Mouse (Mus musculus) B cell, adult 2 months (primary cell): ENCODE measurements at regions not wholly inside any gene's neighbourhood (a gene's known extent, or its start where the extent isn't known, plus 50 kb on each side); places are given as distances from the start of the nearest gene placed in this dataset.

Source experiments
- DNase-seq, 2 experiments: peaks; one replicate each; pipeline ENCODE4 v3.0.0; 2022

GRCm38 (mm10) chr10:96515164-96515922 is 101.5 kb upstream of the Btg1 start:
- DNase-seq, result no peak

- DNase-seq, result no peak
These were observed 100.9 kb upstream of the Btg1 start for GRCm38 (mm10) chr10:96515923-96516258.

DNA sequence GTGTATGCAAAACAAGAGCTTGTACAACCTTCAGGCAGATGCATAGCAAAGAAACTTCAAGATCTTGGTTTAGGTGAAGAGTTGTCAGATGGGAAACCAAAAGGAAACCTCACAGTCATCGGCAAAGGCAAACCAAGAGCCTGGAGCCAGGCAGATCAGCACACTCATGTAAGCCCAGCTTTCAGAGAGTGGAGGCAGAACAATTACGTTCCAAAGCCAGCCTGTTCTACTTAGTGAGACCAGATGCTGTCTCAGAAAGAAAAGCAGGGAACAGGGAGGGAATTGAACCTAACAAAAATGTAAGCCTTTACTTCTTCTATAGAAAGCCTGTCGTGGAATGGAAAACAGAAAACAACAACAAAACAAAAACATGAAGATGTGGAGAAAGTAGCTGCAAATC is 97.4 kb upstream of the Btg1 start:
- DNase-seq, result no peak

- DNase-seq, result no peak
These were observed 95.6 kb upstream of the Btg1 start for GRCm38 (mm10) chr10:96520995-96521760.

GRCm38 (mm10) chr10:96523967-96524801 is 92.6 kb upstream of the Btg1 start:
- no peak for DNase-seq

DNA sequence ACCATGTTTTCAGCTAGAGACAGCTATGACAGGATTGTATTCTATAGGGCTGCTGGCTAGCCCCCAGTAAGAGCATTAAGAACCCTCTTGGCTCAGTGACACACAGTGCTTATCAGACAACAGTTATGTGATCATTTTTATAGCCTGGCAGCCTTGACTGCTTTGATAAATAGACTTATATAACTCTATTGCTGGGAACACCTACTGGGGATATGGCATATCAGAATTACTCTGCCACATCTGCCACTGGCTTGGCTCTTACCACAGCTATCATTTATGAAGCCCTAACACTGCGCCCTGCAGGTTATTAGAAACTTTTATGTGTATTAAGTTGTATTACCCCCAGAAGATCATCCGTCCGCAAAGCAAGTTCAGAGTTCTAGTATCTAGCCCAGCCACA is 88.9 kb upstream of the Btg1 start:
- DNase-seq, result no peak

DNA sequence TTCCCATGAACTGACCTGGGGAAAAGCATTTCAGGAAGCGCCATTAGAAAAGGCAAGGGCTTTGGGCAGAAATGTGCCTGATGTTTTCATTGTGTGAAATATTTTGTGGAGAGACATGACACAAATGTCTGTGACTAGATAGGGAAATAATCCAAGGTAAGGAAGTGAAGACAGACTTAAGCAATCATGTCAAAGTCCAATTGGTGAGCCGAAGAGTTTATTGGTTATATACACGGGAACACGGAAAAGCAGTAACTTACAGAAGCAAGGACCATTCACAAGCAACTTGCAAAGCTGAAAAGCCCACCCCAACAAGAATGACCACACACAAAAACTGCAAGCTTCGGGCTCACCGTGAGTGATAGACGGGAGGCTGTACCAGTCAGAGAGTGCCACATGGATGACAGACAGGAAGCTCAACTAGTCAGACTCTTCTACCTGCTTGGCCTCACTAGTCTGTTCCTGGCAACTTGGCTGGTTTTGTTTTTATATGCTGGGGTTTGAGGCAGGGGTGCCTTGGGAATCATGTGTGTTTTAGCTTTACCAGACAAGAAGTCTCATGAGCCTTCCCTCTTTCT is 82.2 kb upstream of the Btg1 start:
- no peak for DNase-seq

GRCm38 (mm10) chr10:96535461-96535860 is 81.3 kb upstream of the Btg1 start:
- DNase-seq, result no peak

DNA sequence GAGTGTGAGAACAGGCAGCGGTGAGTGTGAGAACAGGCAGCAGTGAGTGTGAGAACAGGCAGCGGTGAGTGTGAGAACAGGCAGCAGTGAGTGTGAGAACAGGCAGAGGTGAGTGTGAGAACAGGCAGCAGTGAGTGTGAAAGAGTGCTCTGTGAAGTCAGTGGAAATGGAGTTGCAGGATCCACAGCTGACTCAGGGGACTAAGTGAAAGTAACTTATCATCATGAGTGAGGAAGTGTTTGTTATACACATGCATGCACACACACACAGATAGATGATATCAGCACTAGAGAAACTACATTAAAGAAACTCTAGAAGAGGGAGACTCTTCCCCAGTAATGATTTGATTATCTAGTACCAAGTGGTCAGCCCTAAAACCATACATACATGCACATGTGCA is 76.0 kb upstream of the Btg1 start:
- DNase-seq, result no peak

DNA sequence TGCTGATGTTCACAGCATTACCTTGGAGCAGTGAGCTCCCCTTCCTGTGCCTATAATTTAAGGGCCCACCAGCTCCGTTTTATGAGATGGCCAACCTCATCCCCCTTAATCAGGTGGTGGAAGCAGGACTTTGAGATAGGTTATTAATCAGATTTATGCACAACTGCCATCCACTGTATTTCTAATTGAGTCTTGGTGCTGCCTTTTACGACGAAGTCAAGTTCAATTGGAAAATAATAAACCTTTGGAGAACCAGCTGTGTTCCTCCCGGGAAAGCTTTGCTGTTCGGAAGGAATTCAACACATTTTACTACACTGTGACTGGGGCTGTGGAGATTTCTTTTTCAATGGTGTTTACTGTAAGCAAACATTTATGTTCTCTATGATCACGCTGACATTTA is 71.5 kb upstream of the Btg1 start:
- DNase-seq, result no peak

DNA sequence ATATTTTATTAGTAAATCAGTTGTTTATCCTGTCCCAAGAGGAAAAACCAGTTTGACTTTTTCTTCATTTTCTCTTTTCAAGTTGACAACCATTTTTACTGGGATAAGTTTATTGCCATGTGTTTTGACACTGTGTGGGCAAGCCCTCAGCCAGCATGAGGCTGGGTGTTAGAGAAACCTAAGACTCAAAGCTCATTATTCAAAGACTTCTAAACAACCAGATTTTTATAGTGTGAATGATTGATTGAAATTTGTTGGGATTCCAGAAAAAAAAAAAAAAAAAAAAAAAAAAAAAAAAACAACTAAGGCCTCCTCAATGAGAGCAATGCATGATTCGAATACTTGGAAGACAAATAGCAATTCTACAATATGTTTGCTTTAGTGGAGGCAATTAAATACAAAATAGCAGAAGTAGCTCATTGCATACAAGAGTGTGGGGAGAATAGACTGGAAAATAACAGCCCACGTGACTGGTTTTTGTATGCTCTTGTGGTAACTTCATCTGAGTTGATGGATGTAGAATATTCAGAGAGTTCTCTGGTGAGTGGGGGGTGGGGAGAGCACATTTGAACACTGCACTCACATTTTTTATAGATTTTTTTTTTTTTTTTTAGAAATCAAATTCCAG is 70.9 kb upstream of the Btg1 start:
- DNase-seq, result peak in 1 of 2 experiments; percentile 10

DNA sequence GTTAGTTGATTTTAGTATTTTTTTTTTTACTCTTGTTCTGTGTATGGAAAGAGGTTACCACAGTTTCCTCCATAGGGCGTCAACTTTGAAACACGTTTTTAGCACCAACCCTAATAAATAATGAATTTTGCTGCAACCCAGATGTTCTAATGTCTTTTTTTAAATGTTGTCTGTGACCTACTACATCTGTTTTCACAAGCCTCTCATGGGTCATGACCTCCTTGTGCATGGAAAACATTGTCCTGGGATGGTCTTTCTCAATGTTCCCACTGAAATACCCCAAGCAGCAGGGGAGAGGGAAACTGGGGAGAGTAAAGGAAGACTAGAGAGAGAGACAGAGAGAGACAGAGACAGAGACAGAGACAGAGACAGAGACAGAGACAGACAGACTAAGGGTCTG is 67.2 kb upstream of the Btg1 start:
- no peak for DNase-seq

DNA sequence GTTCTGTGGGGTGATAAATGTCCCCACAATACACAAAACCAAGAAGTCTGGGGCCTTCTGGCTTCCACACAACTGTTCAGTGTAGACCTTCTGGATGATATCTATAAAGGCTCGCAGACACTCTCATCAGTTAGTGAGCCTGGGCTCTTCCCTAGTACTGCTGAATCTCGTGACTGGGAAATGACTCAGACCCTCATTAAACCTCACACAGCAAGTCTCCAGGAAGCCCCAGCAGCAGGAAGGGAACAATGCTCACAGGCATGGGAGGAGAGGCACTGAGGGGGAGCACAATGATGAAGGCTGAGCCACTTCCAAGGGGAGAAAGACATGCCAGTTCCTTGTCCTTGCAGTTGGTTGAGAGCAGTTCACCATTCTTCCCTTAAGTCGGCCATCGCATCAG is 66.5 kb upstream of the Btg1 start:
- no peak for DNase-seq

- DNase-seq, result no peak
These were observed 59.5 kb upstream of the Btg1 start for GRCm38 (mm10) chr10:96557336-96557735.

DNA sequence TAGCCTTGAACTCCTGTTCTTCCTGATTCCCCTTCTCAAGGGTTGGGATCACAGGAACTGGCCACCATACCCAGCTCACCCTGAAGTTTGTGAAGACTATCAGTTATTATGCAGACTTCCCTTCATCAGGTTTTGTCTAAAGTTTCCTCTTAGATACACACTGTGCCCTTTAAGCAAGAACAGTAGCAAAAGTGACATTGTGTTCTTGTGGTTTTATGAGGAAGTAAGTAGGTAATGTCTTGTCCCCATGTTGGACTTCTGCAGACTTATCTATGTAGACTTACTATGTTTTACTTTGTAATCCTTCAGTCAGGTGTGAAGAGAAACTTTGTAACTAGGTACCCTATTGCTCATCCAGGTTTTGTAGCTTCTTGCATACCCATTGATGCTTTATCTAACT is 51.5 kb upstream of the Btg1 start:
- DNase-seq, result peak; percentile 36 to 43
